Mouse (Mus musculus) CD4-positive, CD25-positive, alpha-beta regulatory T cell, adult 4 months (primary cell): Measurements from ENCODE around the gene Tmem202. TPM values are rescaled to one million over a fixed set of nuclear protein-coding genes. Genes with fewer than 3 reads are reported as not detected.

Experiments
- ATAC-seq: one replicate; pipeline ENCODE4 v1.8.0; 2017
- polyA plus RNA-seq, 2 experiments: library from polyadenylated mRNA; unstranded; fragments of 100-300 nt; shearing (Covaris generic); gene quantifications; one replicate each; pipeline ENCODE4 v1.2.1; 2017

Tmem202 gene
- polyA plus RNA-seq, 2 experiments from 2014 or later = 0.89 to 1.4 TPM

DNA sequence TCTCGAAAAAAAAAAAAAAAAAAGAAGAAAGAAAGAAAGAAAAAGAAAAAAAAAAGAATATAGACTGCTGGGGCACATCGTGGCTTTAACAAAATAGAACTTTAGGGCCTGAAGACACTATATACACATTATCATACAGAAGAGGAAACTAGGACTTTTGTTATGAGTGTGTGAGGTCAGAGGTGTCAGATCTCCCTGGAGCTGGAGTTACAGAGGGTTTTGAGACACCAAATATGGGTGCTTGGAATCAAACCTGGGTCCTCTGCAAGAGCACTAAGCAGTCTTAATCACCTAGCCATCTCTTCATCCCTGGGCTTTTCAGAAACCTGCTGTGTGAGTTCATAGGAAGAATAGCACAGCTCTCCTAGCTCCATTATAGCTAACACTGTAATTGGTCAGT, 6.2 kb downstream of the Tmem202 start:
- ATAC-seq = no peak

DNA sequence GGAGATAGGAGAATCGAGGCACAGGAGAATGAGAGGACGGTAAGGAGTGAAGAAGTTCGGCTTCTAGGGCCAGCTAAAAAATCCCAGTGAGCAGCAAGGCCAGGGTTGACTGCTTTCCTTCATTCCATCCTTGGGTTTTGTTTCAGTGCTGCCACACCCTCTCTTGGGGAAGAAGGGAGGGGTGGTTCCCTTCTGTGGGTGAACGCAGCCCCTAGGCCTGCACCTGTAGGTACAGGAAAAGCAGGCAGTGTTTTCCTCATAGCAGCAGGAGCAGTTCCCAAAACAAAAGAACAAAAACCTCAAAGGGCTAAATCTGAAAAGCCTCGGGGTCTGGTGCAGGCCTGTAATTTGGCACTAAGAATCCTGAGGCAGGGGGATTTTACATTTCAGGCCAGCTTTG, 8.0 kb downstream of the Tmem202 start:
- ATAC-seq = no peak

DNA sequence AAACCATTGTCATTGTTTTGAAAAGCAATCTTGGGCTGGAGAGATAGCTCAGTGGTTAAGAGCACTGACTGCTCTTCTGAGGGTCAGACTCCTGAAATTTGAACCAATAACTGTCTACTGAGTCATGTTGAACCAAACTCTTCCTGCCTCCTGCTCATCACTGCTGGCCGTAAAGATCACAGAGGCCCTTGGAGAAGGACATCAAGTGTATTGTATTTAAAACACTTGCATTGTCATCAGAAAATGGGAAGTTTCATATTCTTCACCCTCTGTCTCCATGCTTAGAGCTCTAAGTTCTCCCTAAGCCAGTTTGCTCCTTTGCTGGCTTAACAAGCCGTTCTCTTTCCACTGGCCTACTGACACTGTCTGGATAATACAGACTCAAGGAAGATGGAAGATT, 11.4 kb downstream of the Tmem202 start:
- ATAC-seq = no peak

DNA sequence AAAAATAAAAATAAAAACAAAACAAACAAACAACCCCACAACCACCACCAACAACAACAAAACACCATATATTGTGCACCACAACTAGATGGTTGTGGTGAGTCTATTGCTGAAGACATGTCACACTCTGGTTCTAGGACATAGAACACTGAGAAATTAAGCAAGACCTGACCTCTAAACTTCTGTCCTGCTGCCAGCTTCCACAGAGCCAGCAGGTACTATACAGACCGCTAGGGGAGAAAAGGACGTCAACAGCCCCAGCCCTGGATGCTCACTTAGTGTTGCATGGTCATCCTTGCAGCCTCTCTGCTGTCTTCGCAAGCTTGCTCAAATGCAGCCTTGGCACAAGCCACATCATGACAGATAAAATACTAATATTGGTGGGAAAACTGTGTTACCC, 12.1 kb downstream of the Tmem202 start:
- no peak for ATAC-seq

DNA sequence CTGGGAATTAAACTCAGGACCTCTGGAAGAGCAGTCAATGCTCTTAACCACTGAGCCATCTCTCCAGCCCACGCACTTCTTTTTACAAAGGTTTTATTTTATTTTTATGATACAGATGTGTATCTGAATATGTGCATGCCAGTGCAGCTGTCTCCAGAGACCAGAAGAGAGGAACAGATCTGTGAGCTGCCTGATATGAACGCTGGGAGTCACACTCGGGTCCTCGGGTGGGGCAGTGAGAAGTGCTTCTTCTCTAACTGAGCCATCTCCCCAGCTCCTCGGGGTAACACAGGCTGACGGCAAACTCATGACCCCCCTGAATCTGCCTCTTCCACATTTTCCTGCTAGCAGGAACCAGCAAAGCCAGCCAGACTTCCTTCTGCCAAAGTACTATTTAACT, 12.9 kb downstream of the Tmem202 start:
- no peak for ATAC-seq

DNA sequence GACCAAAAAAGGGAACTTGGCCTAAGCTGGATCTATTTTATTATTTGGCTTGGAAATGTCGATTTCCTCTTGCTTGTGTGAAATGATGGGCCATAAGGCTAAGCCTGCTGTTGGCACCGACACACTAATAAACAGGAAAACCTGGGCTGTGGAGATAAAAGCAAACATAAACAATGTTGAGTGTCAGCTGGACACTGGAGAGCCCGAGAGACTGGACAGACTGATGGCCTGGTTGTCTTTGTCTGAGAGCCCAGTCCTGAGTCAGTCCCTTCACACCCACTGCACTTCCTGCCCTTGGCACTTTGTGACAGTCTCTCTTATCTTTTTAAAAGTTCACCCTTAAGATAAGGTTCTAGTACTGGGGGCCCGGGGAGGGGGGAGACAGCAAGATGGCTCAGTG, 16.7 kb downstream of the Tmem202 start:
- ATAC-seq = no peak

DNA sequence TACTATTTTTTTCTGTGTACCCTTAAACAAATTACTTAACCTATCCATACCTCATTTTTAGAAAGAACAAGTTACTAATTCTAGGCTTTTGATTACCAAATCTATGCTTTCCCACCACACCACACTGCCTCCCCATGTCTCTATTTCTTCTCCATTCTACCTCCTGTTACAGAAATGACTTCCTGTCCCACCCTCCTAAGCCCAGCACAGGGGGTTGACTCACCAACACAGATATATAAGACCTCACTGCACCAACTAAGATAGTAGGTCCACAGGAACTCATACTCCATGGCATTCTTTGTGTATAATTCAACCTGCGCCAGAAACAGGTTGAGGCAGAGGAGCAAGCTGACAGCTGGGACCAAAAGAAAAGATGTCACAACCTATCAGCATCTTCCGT, 20.3 kb downstream of the Tmem202 start:
- no peak for ATAC-seq

DNA sequence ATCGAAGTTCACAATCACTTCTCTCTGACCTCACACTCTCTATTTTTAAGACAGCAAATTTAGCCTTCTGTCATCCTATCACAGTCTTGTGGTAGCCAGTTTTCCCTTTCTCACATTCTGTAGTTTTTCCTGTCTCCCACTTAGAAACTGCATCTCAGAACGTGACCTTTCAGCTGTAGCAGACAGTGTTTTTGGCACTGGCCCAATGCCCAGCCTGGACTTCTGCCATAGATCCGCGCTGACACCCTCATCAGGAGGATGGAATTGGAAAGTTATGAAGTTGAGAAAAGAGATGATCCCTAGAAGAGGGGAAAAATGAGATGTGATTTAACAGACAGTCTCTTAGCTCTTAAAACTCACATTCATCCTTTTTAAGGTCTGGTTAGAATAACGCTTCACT, 20.7 kb downstream of the Tmem202 start:
- ATAC-seq = no peak

DNA sequence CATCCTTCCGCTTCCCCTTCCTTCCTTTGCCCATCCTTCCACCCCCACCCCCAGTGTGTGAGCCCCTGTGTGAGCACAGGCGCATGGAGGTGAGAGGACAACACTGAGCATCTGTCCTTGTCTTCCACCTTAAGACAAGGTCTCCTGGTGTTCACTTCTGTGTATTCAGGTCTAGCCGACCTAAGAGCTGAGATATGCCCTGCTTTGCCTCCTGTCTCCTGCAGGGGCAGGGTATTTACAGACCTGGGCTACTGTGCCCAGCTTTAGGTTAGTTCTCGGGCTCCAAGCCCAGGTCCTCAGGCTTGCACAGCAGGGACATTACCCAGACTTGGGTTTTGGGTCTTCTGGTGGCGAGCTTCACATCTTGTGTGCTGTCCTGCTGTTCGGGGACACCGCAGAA, 22.5 kb downstream of the Tmem202 start:
- ATAC-seq = no peak

DNA sequence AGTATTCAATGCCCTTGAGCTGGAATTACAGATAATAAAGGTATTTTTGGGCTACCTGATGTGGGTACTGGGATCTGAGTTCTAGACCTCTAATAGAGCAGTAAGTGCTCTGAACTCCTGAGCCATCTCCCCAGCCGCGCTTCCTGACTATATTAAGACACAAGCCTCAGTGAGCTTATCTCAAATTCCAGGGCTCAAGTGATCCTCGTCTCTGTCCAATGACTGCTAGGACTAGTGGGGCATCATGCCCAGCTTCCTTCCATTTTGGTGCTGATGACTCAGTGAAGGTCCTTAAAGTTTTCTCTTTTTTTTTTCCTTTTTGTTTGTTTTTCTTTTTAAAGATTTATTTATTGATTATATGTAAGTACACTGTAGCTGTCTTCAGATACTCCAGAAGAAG, 24.6 kb downstream of the Tmem202 start:
- no peak for ATAC-seq

DNA sequence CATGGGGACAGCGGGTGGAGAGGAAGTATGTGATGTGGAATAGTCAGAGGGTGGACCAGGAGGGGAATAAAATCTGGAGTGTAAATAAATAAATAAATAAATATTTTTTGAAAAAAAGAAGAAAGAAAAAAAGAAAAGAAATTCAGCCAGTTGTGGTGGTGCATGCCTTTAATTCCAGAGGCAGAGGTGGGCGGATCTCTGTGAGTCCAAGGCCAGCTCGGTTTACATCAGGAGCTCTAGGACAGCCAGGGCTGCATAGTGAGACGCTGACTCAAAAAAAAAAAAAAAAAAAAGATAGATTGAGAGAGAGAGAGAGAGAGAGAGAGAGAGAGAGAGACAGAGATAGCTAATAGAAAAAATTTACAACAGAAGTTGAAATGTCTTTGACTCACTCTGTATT, 27.3 kb downstream of the Tmem202 start:
- ATAC-seq = no peak

DNA sequence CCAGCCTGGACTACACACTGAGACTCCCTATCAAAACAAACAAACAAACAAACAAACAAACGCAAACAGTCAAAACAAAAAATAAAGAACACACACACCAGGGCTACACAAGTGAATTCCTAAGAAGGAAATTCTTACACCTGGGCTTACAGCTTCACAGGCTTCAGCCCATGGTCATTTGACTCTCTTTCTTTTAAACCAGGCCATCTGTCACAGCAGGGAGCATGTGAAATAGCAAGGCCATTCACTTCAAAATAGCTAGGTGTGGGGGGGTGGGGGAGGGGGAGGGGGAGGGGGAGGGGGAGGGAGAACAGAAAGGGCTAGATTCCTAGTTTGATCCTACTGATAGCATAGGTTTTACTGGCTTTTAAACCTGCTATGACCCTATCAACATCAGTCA, 31.5 kb downstream of the Tmem202 start:
- no peak for ATAC-seq

DNA sequence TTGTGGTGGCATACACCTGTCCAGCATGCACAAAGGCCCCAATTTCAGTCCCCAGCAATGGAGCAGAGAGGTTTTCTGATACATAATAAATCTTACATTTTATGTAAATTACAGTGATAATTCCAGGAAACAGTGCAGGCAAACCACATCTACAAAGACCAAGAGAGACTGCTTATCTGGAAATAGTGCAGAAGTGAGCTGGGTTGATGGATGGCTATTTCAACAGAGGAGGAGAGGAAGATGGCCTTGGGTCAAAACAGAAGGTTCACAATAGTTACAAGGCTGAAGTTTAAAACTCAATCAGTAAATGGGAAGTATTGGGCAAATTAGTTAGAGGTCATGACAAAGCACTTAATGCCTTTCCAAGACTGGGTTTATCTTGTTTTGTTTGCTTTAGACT, 52.3 kb downstream of the Tmem202 start:
- no peak for ATAC-seq

DNA sequence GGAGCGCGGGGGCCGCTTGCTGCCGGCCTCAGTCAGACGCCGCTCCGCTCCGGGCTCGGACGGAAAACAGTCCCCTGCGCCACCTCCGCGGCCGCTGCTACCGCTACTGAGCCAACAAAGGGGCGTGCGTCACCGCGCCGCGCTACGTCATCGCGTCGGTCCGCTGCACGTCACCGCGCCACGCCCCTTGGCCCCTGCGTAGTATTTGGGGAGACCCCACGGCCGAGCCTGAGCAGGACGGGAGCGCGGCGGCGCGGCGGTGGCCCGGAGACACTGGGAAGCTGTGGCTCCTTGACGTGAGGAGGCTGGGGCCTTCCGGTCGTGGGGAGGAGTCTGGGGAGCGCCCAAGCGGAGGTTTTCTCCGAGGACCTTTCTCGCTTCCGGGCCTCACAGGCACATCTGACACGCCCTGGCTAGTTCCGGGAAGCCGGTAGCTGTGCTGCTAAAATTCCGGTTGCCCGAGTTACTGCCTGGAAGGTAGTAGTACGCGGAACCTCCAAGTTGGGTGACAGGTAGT, 53.0 kb downstream of the Tmem202 start, which contains the start of gene Arih1:
Gene Arih1 (minus strand): TSS at position 70 of the 517 bp plus-strand sequence.
- ATAC-seq = peak; percentile 91

DNA sequence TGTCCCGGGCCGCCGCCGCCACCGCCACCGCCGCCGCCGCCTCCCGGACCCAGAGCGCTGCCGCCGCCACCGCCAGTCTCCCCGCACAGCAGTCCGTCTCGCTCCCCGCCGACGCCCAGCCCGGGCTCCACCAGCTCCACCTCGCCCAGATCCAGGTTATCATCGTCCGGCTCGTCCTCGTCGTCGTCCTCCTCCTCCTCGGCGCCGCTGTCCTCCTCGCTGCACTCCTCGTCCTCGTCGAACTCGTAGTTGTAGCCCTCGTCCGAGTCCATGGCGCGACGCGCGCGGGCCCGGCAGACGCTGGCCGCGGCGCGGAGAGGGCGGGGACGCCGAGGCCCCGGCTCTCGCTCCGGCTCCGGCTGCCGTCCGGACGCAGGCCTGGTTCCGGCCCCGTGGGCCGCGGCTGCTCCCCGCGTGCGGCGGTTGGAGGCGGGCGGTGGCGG, 53.5 kb downstream of the Tmem202 start:
- peak; percentile 2 for ATAC-seq

DNA sequence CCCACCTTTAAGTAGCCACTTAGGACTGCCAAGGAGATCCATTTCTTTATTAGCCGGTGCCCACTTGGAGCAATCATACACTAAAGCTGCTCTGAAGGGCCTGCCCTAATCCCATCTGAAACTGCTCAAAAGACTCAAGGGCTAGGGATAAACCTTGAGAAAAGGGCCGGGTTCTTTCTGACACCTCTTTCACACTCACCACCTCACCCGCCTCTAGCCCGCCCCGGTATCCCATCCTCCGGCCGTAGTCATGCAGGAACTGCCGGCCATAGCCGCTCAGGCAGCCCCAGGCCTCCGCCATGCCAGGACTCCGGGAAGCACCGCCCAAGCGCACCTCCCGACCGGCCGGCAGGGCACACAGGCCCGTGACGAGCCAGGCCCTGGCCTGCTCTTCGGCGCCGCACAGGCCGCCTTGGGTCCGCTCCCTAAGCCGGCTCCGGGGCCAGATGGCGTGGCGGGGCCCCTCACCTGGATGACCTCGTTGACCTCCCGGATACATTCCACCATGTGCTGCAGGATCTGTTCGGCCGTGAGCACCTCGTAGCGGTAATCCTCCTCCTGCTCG, 54.1 kb downstream of the Tmem202 start:
- peak; percentile 21 for ATAC-seq

DNA sequence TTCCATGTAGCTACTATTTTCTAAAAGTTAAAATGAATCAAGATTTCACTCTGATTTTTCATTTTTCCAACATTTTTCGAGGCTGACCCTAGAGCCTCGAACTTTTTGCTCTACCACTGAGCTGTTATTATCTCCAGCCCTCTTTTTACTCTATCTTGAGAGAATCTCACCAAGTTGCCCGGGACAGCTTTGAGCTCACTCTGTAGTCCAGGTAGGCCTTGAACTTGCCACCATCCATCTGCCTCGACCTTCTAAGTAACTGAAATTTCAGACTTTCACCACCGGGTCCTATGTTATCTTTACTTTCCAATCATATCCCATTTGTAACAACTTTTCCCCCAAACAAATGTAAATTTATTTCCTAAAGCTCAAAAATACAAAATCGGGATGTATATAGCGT, 54.9 kb downstream of the Tmem202 start:
- no peak for ATAC-seq

DNA sequence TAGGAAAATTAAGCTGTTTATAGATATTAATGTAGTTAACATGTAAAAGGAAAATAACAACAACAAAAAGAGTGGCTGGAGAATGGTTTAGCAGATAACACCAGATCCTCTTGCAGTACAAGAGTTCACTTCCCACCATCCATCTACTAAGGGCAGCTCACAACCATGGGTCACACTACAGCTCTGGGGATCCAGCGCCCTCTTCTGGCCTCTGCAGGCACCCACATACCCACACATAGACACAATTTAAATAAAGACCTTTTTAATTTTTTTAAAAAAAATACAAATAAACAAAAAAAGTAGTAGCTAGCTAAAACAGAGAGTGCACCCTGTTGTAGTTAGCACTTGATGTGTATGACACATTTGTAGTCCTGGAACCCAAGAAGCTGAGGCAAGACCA, 57.2 kb downstream of the Tmem202 start:
- no peak for ATAC-seq

DNA sequence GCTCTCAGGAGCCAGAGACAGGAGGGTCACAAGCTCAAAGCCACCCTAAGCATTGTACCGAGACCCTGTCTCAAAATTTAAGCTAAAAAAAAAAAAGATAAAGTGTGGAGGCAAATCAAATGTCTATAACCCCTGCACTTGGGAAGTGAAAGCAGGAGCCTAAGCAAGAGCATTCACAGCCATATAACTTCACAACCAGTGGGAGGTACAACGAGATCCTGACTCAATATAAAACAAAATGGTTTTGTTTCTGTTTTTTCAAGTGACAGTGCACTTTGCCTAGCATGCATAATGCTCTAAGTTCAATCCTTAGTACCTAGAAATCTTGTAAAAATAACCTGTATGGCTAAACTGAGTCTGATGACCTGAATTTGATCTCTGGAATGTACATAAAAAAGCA, 63.0 kb downstream of the Tmem202 start:
- no peak for ATAC-seq

DNA sequence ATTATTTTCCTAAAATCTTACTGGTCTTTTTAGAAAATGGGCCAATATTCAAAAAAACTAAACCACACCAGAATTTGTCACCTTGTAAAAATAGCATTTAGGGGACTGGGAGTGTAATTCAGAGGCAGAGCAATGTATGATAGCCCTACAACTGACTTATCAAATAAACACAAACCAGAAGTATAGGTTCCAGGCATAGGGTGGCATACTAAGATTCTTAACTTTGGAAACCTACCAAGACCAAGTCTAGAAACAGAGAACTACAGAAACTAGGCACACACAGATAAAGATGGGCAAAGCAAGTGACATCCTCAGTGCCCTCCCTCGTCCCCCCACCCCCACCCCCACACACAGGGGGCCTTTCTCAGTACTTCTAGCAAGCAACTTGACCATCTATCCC, 64.8 kb downstream of the Tmem202 start:
- no peak for ATAC-seq

DNA sequence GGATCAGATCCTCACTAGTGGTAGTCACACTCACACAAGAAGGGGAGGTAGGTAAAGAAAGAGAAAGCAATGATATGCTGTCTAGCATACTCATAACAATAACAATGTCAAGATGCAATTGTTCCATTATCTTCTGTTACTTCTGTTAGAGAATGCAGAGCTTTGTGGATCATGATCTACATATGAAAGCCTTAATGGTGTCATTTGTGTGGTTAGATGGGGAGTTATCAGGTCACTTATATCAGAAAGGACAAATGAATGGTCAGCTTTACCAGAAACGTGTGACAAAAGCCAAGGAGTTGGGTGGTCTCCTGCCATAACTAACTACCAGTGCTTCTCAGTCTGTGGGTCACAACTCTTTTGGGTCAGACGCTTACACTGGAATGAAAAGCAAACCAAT, 66.5 kb downstream of the Tmem202 start:
- no peak for ATAC-seq

DNA sequence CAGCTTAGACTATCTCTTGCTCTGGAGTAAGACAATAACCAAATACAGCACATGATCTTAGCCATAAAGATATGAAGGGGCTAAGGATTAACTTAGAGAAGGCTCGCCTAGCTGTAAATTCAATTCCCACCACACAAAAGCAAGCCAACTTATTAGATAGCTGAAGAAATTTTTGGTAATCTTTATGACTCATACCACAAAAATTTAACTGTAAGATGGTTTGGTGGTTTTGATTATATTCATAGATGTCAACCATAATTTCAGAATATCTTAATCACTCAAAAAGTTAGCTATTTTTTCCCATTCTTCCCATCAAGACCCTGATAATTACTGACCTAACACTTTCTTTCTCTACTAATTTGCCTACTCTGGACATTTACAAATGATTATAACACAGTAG, 70.2 kb downstream of the Tmem202 start:
- ATAC-seq = no peak
